Mouse (Mus musculus): ENCODE data around the gene Cfap57.
A peak's percentile ranks its signal among the peaks of the same experiment; 100 is the strongest.

Gene Cfap57

GRCm38 (mm10) chr4:118564062-118564925 lies 56.3 kb downstream of the Cfap57 start:
- no peak for DNase-seq

GRCm38 (mm10) chr4:118553039-118553649 lies 67.4 kb downstream of the Cfap57 start:
- DNase-seq: no peak

- peak; percentile 37 for DNase-seq
Measured at GRCm38 (mm10) chr4:118548130-118548480, 72.5 kb downstream of the Cfap57 start.

GRCm38 (mm10) chr4:118547424-118548129 lies 73.0 kb downstream of the Cfap57 start:
- peak; percentile 71 for DNase-seq

- no peak for DNase-seq
Measured at GRCm38 (mm10) chr4:118544441-118545127, 76.0 kb downstream of the Cfap57 start.

GRCm38 (mm10) chr4:118543592-118544260 lies 76.9 kb downstream of the Cfap57 start, which contains the start of gene Tmem125:
Gene Tmem125 (minus strand): TSS chr4:118544044.
- DNase-seq: peak; percentile 70

- peak; percentile 35 for DNase-seq
Measured at GRCm38 (mm10) chr4:118543158-118543530, 77.4 kb downstream of the Cfap57 start.

- no peak for DNase-seq
Measured at GRCm38 (mm10) chr4:118542510-118543157, 77.9 kb downstream of the Cfap57 start.

- DNase-seq: no peak
Measured at GRCm38 (mm10) chr4:118539904-118540303, 80.7 kb downstream of the Cfap57 start.

GRCm38 (mm10) chr4:118537801-118538200 lies 82.8 kb downstream of the Cfap57 start:
- no peak for DNase-seq

GRCm38 (mm10) chr4:118535610-118536009 lies 85.0 kb downstream of the Cfap57 start:
- no peak for DNase-seq

- no peak for DNase-seq
Measured at GRCm38 (mm10) chr4:118533605-118534004, 87.0 kb downstream of the Cfap57 start.

- DNase-seq: no peak
Measured at GRCm38 (mm10) chr4:118533156-118533555, 87.4 kb downstream of the Cfap57 start.

GRCm38 (mm10) chr4:118532663-118533062 lies 87.9 kb downstream of the Cfap57 start:
- no peak for DNase-seq

- no peak for DNase-seq
Measured at GRCm38 (mm10) chr4:118527720-118528119, 92.9 kb downstream of the Cfap57 start.

GRCm38 (mm10) chr4:118527335-118527681 lies 93.3 kb downstream of the Cfap57 start:
- peak; percentile 20 for DNase-seq

GRCm38 (mm10) chr4:118526408-118527334 lies 93.9 kb downstream of the Cfap57 start, which contains the start of gene 2610528J11Rik:
Gene 2610528J11Rik (plus strand): TSS chr4:118526999.
- peak; percentile 26 for DNase-seq

- no peak for DNase-seq
Measured at GRCm38 (mm10) chr4:118525779-118526178, 94.8 kb downstream of the Cfap57 start.

- no peak for DNase-seq
Measured at GRCm38 (mm10) chr4:118523976-118524375, 96.6 kb downstream of the Cfap57 start.

GRCm38 (mm10) chr4:118522248-118522647 lies 98.3 kb downstream of the Cfap57 start:
- no peak for DNase-seq

- DNase-seq: no peak
Measured at GRCm38 (mm10) chr4:118518208-118518607, 102.4 kb downstream of the Cfap57 start.
